Mouse (Mus musculus) midbrain, embryonic 11.5 days (tissue): Measurements from ENCODE around the gene Arhgap44. TPM values are rescaled to one million over a fixed set of nuclear protein-coding genes. Genes with fewer than 3 reads are reported as not detected.

Source experiments
- ATAC-seq: fragments of 200-750 bp; cut with Nextera tagmentation; 2 replicates; pipeline ENCODE4 v1.8.0; 2017; ENCODE audit warnings: moderate TSS enrichment, moderate library complexity; ENCODE audit not compliant: low FRiP score
- DNase-seq: peaks from one replicate; pipeline ENCODE4 v3.0.0; 2015; ENCODE audit warnings: low spot score; ENCODE audit errors: missing footprints
- H3K27ac ChIP-seq: fragments of 300-500 bp; sonication (generic); 2 replicates; pipeline ENCODE4 v1.5.1; 2014; ENCODE audit warnings: low read depth, low read length
- H3K27me3 ChIP-seq: fragments of 300-500 bp; sonication (generic); 2 replicates; pipeline ENCODE4 v1.6.1; 2014; ENCODE audit warnings: mild to moderate bottlenecking, low read length, moderate library complexity, mixed read lengths; ENCODE audit not compliant: control insufficient read depth, insufficient read depth
- H3K36me3 ChIP-seq: fragments of 300-500 bp; sonication (generic); 2 replicates; pipeline ENCODE4 v1.6.1; 2014; ENCODE audit warnings: mild to moderate bottlenecking, low read length, moderate library complexity, mixed read lengths; ENCODE audit not compliant: control insufficient read depth, insufficient read depth
- H3K4me1 ChIP-seq: fragments of 300-500 bp; sonication (generic); 2 replicates; pipeline ENCODE4 v1.6.1; 2014; ENCODE audit warnings: low read length; ENCODE audit not compliant: control insufficient read depth, insufficient read depth
- H3K4me2 ChIP-seq: fragments of 300-500 bp; sonication (generic); 2 replicates; pipeline ENCODE4 v1.6.1; 2014; ENCODE audit warnings: mild to moderate bottlenecking, moderate library complexity
- H3K4me3 ChIP-seq: fragments of 300-500 bp; sonication (generic); 2 replicates; pipeline ENCODE4 v1.5.1; 2014; ENCODE audit warnings: low read depth, low read length
- H3K9ac ChIP-seq: fragments of 300-500 bp; sonication (generic); 2 replicates; pipeline ENCODE4 v1.6.1; 2014; ENCODE audit warnings: low read length
- H3K9me3 ChIP-seq: fragments of 300-500 bp; sonication (generic); 2 replicates; pipeline ENCODE4 v1.6.1; 2016; ENCODE audit warnings: low read length; ENCODE audit not compliant: control insufficient read depth
- WGBS: fragments of 180-500 bp; shearing (Covaris S2); extraction: QIAGEN DNeasy Blood & Tissue Kit; methylation state at CpG from one replicate; pipeline ENCODE4 v1.1.7; 2014; 5-methylcytosine and 5-hydroxymethylcytosine counted together
- polyA plus RNA-seq: library from polyadenylated mRNA; unstranded; fragments of >200 nt; fragmentation: Nextera tagmentation; extraction: Ambion mirVana; gene quantifications from 2 replicates; pipeline ENCODE4 v1.2.1, GENCODE M21; 2014

Arhgap44 gene
- polyA plus RNA-seq, 1 experiment from 2014 or later, result 4.9 TPM

GRCm38 (mm10) chr11:65186974-65187373 is 24.2 kb upstream of the Arhgap44 start:
- Histone ChIP-seq H3K27ac (no peak overlapping the region), H3K9ac (no peak overlapping the region), H3K4me3 (no peak overlapping the region), H3K27me3 (no peaks in the 10 kb centered on the region), H3K4me1 (no peaks in the 10 kb centered on the region), H3K36me3 (no peaks in the 10 kb centered on the region), H3K4me2 (no peak overlapping the region), H3K9me3 (no peaks in the 10 kb centered on the region)
- 83% methylated on average over 12 of the region's 12 CpGs for WGBS
- ATAC-seq (no peak), DNase-seq (no peak)

GRCm38 (mm10) chr11:65185114-65185513 is 22.4 kb upstream of the Arhgap44 start:
- Histone ChIP-seq H3K4me3 (no peak overlapping the region), H3K9ac (no peak overlapping the region), H3K9me3 (no peaks in the 10 kb centered on the region), H3K4me2 (no peak overlapping the region), H3K4me1 (no peaks in the 10 kb centered on the region), H3K27me3 (no peaks in the 10 kb centered on the region), H3K36me3 (no peaks in the 10 kb centered on the region), H3K27ac (no peak overlapping the region)
- 90% methylated on average over 1 of the region's 1 CpGs for WGBS
- ATAC-seq (no peak), DNase-seq (no peak)

GRCm38 (mm10) chr11:65170121-65170750 is 7.5 kb upstream of the Arhgap44 start:
- WGBS, result 88% methylated on average over 4 of the region's 4 CpGs
- Histone ChIP-seq H3K27ac (no peak overlapping the region), H3K4me2 (no peak overlapping the region), H3K36me3 (no peaks in the 10 kb centered on the region), H3K4me1 (no peaks in the 10 kb centered on the region), H3K9ac (no peak overlapping the region), H3K27me3 (no peaks in the 10 kb centered on the region), H3K9me3 (no peaks in the 10 kb centered on the region), H3K4me3 (no peak overlapping the region)
- no peak for DNase-seq
- ATAC-seq, result no peak

GRCm38 (mm10) chr11:65161881-65162766 is 637 bp downstream of the Arhgap44 start:
- Histone ChIP-seq H3K27ac (no peak overlapping the region), H3K4me1 (peaks cover 6% of the 10 kb centered on the region; the same call in 1 of the 2 replicates), H3K9me3 (no peaks in the 10 kb centered on the region), H3K4me2 (peak overlapping the region; percentile 92), H3K4me3 (peak overlapping the region; percentile 83), H3K36me3 (no peaks in the 10 kb centered on the region), H3K27me3 (peaks cover 4% of the 10 kb centered on the region; the same call in 1 of the 2 replicates), H3K9ac (peak overlapping the region; percentile 88)
- WGBS, result under 1% methylated on average over 43 of the region's 49 CpGs
- peak; percentile 97 for DNase-seq
- peak; percentile 88 for ATAC-seq

GRCm38 (mm10) chr11:65160991-65161880 is 1.5 kb downstream of the Arhgap44 start:
- Histone ChIP-seq H3K4me2 (peak overlapping the region; percentile 92), H3K27ac (no peak overlapping the region), H3K27me3 (peaks cover 4% of the 10 kb centered on the region; the same call in 1 of the 2 replicates), H3K9ac (no peak overlapping the region; the same call in 1 of the 2 replicates), H3K4me1 (peaks cover 6% of the 10 kb centered on the region; the same call in 1 of the 2 replicates), H3K9me3 (no peaks in the 10 kb centered on the region), H3K4me3 (no peak overlapping the region; the same call in 1 of the 2 replicates), H3K36me3 (no peaks in the 10 kb centered on the region)
- 72% methylated on average over 7 of the region's 7 CpGs for whole genome bisulfite sequencing
- no peak for ATAC-seq
- no peak for DNase-seq

- WGBS, result 95% methylated on average over 5 of the region's 5 CpGs
- H3K36me3 ChIP-seq, result no peaks in the 10 kb centered on the region
- H3K4me1 ChIP-seq, result peaks cover 6% of the 10 kb centered on the region; the same call in 1 of the 2 replicates
- ATAC-seq (no peak), DNase-seq (no peak)
- no peaks in the 10 kb centered on the region for H3K9me3 ChIP-seq
- H3K4me3 ChIP-seq, result no peak within 1 kb of the TSS
- H3K9ac ChIP-seq, result no peak within 1 kb of the TSS
- H3K4me2 ChIP-seq, result no peak within 1 kb of the TSS
- no peak within 1 kb of the TSS for H3K27ac ChIP-seq
- peaks cover 4% of the 10 kb centered on the region; the same call in 1 of the 2 replicates for H3K27me3 ChIP-seq
These were observed 3.0 kb downstream of the Arhgap44 start, which contains the start of gene 1700086D15Rik for GRCm38 (mm10) chr11:65159791-65160190. Gene 1700086D15Rik, minus strand, starts transcription at chr11:65159891.

- Histone ChIP-seq H3K27me3 (peaks cover 4% of the 10 kb centered on the region; the same call in 1 of the 2 replicates), H3K27ac (no peak overlapping the region), H3K36me3 (no peaks in the 10 kb centered on the region), H3K4me2 (no peak overlapping the region), H3K4me1 (peaks cover 6% of the 10 kb centered on the region; the same call in 1 of the 2 replicates), H3K4me3 (no peak overlapping the region), H3K9me3 (no peaks in the 10 kb centered on the region), H3K9ac (no peak overlapping the region)
- WGBS, result 93% methylated on average over 5 of the region's 5 CpGs
- DNase-seq (no peak), ATAC-seq (no peak)
These were observed 4.1 kb downstream of the Arhgap44 start for GRCm38 (mm10) chr11:65158658-65158990.

GRCm38 (mm10) chr11:65157966-65158657 is 4.6 kb downstream of the Arhgap44 start:
- Histone ChIP-seq H3K4me2 (no peak overlapping the region), H3K4me1 (peaks cover 6% of the 10 kb centered on the region; the same call in 1 of the 2 replicates), H3K27me3 (peaks cover 4% of the 10 kb centered on the region; the same call in 1 of the 2 replicates), H3K36me3 (no peaks in the 10 kb centered on the region), H3K27ac (no peak overlapping the region), H3K9me3 (no peaks in the 10 kb centered on the region), H3K9ac (no peak overlapping the region), H3K4me3 (no peak overlapping the region)
- WGBS, result 91% methylated on average over 20 of the region's 20 CpGs
- no peak for ATAC-seq
- DNase-seq, result no peak
